Mouse (Mus musculus) layer of hippocampus, postnatal 10 days (tissue): ENCODE measurements around the gene Gm21680. TPM values are rescaled to one million over a fixed set of nuclear protein-coding genes. Genes with fewer than 3 reads are reported as not detected.
"Not testable (repeated sequence)": the region's sequence is repeated elsewhere in the genome, so short reads cannot be mapped to it uniquely, and the experiment has no call there.

Experiments
- DNase-seq, 2 experiments: peaks; one replicate each; pipeline ENCODE4 v3.0.0; 2021; ENCODE audit warnings: low spot score in 2 of 2
- long read RNA-seq: library from polyadenylated mRNA; stranded (forward); transcript quantifications from one replicate; pipeline ENCODE4 v2.0.0, GENCODE M21; 2023
- total RNA-seq, 2 experiments: library from RNA; stranded (reverse); gene quantifications; 2 replicates each; pipeline ENCODE4 v1.2.3; 2021

Gm21680 gene
- not detected for total RNA-seq
- long read RNA-seq, result 0 reads

GRCm38 (mm10) chr5:25972563-25972962, at the start of gene Gm21680:
Gene Gm21680 (minus strand): TSS chr5:25972663.
- DNase-seq, result not testable (repeated sequence)

- DNase-seq, result peak in 1 of 2 experiments; percentile 10
These were observed 35.2 kb upstream of the Gm21680 start for GRCm38 (mm10) chr5:26007697-26008096.

GRCm38 (mm10) chr5:26006937-26007695, 34.7 kb upstream of the Gm21680 start:
- DNase-seq, result peak; percentile 30 to 60

- DNase-seq, result not testable (repeated sequence)
These were observed 32.2 kb upstream of the Gm21680 start, which contains the start of gene Gm1979 for GRCm38 (mm10) chr5:26004698-26005097. Gene Gm1979 (minus strand): TSS chr5:26004798.

- DNase-seq, result not testable (repeated sequence)
These were observed 16.1 kb upstream of the Gm21680 start, which contains the start of gene Gm21698 for GRCm38 (mm10) chr5:25988550-25988949. Gene Gm21698 (minus strand): TSS chr5:25988650.

GRCm38 (mm10) chr5:25957050-25957449, 15.4 kb downstream of the Gm21680 start:
- DNase-seq, result not testable (repeated sequence)

- DNase-seq, result peak in 1 of 2 experiments; percentile 10
These were observed 15.9 kb downstream of the Gm21680 start for GRCm38 (mm10) chr5:25956611-25957010.

GRCm38 (mm10) chr5:25954317-25954716, 18.1 kb downstream of the Gm21680 start, which contains the start of gene Gm21671:
Gene Gm21671 (minus strand): TSS chr5:25954417.
- not testable (repeated sequence) for DNase-seq

GRCm38 (mm10) chr5:25945391-25945790, 27.1 kb downstream of the Gm21680 start:
- DNase-seq, result not testable (repeated sequence)

GRCm38 (mm10) chr5:25942281-25942680, 30.2 kb downstream of the Gm21680 start, which contains the start of gene Gm21663:
Gene Gm21663 (minus strand): TSS chr5:25942381.
- DNase-seq, result not testable (repeated sequence)

Other genes starting within 250 kb of the Gm21680 start
- gene Actr3b, start 212.7 kb downstream of the Gm21680 start, total RNA-seq, result 100 to 1,000 TPM; 221 to 229 TPM
- gene Gm21663, start 30.3 kb downstream of the Gm21680 start, total RNA-seq, result not detected
- gene Gm21671, start 18.2 kb downstream of the Gm21680 start, total RNA-seq, result not detected
- gene Gm21698, start 16.0 kb upstream of the Gm21680 start, total RNA-seq, result not detected
- not detected for gene Gm1979, start 32.1 kb upstream of the Gm21680 start, total RNA-seq
- not detected for gene Gm5862, start 50.3 kb upstream of the Gm21680 start, total RNA-seq
- gene Speer4a, start 66.9 kb upstream of the Gm21680 start, total RNA-seq, result not detected
- gene Gm7347, start 85.9 kb upstream of the Gm21680 start, total RNA-seq, result not detected
- not detected for gene Gm10471, start 116.6 kb upstream of the Gm21680 start, total RNA-seq
- not detected for gene 5031410I06Rik, start 132.7 kb upstream of the Gm21680 start, total RNA-seq
- not detected for gene Gm10220, start 148.8 kb upstream of the Gm21680 start, total RNA-seq